Mouse (Mus musculus) limb, embryonic 12.5 days (tissue): ENCODE data around the gene Rap1gap2. TPM values are rescaled to one million over a fixed set of nuclear protein-coding genes. Genes with fewer than 3 reads are reported as not detected.
"Not testable (repeated sequence)": the region's sequence is repeated elsewhere in the genome, so short reads cannot be mapped to it uniquely, and the experiment has no call there.

Experiments used
- ATAC-seq: fragments of 200-750 bp; cut with Nextera tagmentation; 2 replicates; pipeline ENCODE4 v1.8.0; 2017; ENCODE audit warnings: low read depth, moderate TSS enrichment; ENCODE audit not compliant: insufficient number of reproducible peaks, insufficient read depth, low FRiP score, low TSS enrichment
- H3K27ac ChIP-seq: fragments of 300-500 bp; sonication (generic); 2 replicates; pipeline ENCODE4 v1.5.1; 2016; ENCODE audit warnings: mild to moderate bottlenecking, moderate library complexity
- H3K27me3 ChIP-seq: fragments of 300-500 bp; sonication (generic); 2 replicates; pipeline ENCODE4 v1.6.1; 2016; ENCODE audit warnings: mild to moderate bottlenecking, moderate library complexity
- H3K36me3 ChIP-seq: fragments of 300-500 bp; sonication (generic); 2 replicates; pipeline ENCODE4 v1.6.1; 2016; ENCODE audit warnings: mild to moderate bottlenecking, moderate library complexity
- H3K4me1 ChIP-seq: fragments of 300-500 bp; sonication (generic); replicated peaks from 2 replicates; pipeline ENCODE4 v1.6.1; 2016
- H3K4me2 ChIP-seq: fragments of 300-500 bp; sonication (generic); 2 replicates; pipeline ENCODE4 v1.6.1; 2016; ENCODE audit warnings: mild to moderate bottlenecking, moderate library complexity
- H3K4me3 ChIP-seq: fragments of 300-500 bp; sonication (generic); replicated peaks from 2 replicates; pipeline ENCODE4 v1.5.1; 2016; ENCODE audit warnings: mild to moderate bottlenecking
- H3K9ac ChIP-seq: fragments of 300-500 bp; sonication (generic); replicated peaks from 2 replicates; pipeline ENCODE4 v1.6.1; 2016; ENCODE audit warnings: mild to moderate bottlenecking, moderate library complexity
- H3K9me3 ChIP-seq: fragments of 300-500 bp; sonication (generic); 2 replicates; pipeline ENCODE4 v1.6.1; 2016; ENCODE audit warnings: mild to moderate bottlenecking, moderate library complexity
- WGBS: fragments of 180-500 bp; shearing (Covaris S2); methylation state at CpG from one replicate; pipeline ENCODE4 v1.1.7; 2016; 5-methylcytosine and 5-hydroxymethylcytosine counted together
- polyA plus RNA-seq: library from polyadenylated mRNA; unstranded; fragments of >200 nt; fragmentation: Nextera tagmentation; extraction: Ambion mirVana; gene quantifications from 2 replicates; pipeline ENCODE4 v1.2.1, GENCODE M21; 2016

Rap1gap2 gene
- polyA plus RNA-seq, 1 experiment from 2014 or later: 1.1 TPM

DNA sequence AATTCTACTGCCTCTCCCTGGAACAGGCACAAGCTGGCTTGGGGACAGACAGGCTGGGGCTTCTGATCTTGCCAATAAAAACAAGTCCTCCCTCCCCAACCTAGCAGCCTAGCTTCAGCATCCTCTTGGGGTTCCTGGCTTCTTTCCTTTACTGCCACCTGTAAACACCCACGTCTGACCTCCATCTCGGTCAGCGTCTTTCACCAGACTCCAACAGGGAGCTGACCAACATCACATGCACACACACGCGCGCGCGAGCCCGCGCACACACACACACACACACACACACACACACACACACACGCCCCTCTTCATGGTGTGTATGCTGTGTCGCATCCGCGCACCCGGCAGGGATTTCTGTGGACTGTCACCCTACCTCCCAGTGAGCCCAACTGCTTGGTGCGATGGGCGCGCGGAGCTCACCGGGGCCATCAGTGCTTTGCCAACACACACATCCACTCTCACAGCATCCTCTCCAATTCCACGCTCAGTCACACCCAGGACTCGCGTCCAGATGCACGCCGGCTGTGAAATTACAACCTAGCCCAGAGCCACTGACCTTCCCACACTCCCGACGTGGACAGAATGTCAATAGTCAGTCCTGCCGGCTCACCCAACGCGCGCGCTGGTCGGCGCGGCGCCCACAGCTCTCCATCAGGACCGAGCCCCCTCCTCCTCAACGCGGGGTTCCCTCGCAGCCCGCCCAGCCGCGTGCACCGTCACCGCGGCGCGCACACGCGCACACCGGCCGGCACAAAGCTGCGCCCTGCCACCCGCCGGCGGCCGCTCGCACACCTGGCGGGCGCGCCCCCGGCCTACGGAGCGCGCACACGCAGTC lies 21.1 kb downstream of the Rap1gap2 start:
- Histone ChIP-seq H3K4me3 (peak overlapping the region; percentile 46), H3K27ac (no peak overlapping the region), H3K36me3 (no peaks in the 10 kb centered on the region), H3K9me3 (no peaks in the 10 kb centered on the region), H3K27me3 (peaks cover 93% of the 10 kb centered on the region), H3K9ac (0 out of 2 replicates have a peak overlapping the region, but pooled peaks have one; percentile 12), H3K4me1 (peaks cover 9% of the 10 kb centered on the region), H3K4me2 (peak overlapping the region; percentile 77)
- WGBS: 4% methylated on average over 66 of the region's 66 CpGs
- no peak for ATAC-seq

DNA sequence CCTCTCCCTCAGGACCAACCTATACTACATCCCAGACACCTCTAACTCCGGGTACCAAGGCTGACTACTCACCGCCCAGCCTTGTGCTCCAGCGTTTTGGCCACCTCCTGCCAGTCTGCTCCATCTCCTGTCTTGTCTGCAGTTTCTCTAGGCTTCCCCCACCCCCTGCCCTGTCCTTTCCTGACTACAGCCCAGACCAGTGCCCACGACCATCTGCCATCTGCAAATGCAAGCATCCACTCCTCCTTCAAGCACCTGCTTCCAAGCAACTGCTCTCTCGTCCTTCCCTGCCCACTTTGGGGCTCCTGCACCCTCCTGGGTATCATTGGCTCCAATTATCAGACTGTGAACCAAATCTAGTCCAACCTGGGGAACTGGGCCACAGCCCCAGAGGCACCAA lies 24.3 kb downstream of the Rap1gap2 start:
- no peak overlapping the region for H3K27ac ChIP-seq
- no peak overlapping the region for H3K4me2 ChIP-seq
- H3K9me3 ChIP-seq: no peaks in the 10 kb centered on the region
- peaks cover 9% of the 10 kb centered on the region for H3K4me1 ChIP-seq
- no peak overlapping the region for H3K9ac ChIP-seq
- ATAC-seq: no peak
- WGBS: 63% methylated on average over 5 of the region's 5 CpGs
- H3K4me3 ChIP-seq: no peak overlapping the region
- H3K36me3 ChIP-seq: no peaks in the 10 kb centered on the region
- peaks cover 65% of the 10 kb centered on the region for H3K27me3 ChIP-seq

DNA sequence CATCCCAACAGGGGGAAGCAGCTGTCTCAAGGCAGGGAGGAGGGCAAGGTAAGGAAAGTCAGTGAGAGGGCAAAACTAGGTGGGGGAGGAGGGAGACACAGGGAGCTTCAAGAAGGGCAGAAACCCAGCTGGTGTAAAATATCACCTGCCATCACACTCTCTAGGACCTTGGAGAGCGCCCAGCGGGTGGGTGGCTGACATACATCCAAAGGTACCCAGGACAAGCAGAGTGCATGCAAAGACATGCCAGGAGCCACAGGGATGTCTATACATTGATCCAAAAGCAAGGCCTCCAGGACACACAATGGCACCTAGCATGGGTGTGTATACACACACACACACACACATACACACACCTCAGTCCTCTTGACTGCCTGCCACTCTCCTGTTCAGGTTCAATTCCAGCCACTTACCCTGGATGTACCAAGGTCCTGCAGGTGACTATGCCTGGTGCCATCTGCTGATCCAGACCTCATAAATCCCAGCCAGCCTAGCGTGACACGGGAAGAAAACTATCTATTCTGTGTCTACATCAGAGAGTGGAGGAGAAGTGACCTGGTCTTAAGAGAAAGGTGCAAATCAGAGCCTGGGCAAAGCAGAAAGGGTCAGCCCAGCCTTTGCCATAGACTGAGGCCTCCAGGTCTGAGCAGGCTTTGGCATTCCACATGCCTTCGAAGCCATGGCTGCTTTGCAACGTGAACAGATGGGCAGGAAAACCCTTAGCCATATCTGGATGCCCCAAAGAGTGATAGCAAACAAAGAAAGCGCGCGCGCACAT lies 25.6 kb downstream of the Rap1gap2 start:
- no peak overlapping the region for H3K9ac ChIP-seq
- H3K4me3 ChIP-seq: no peak overlapping the region
- H3K4me1 ChIP-seq: peaks cover 7% of the 10 kb centered on the region
- no peak overlapping the region for H3K4me2 ChIP-seq
- H3K9me3 ChIP-seq: no peaks in the 10 kb centered on the region
- H3K27ac ChIP-seq: no peak overlapping the region
- H3K36me3 ChIP-seq: no peaks in the 10 kb centered on the region
- ATAC-seq: no peak
- 66% methylated on average over 10 of the region's 10 CpGs for WGBS
- peaks cover 52% of the 10 kb centered on the region for H3K27me3 ChIP-seq

DNA sequence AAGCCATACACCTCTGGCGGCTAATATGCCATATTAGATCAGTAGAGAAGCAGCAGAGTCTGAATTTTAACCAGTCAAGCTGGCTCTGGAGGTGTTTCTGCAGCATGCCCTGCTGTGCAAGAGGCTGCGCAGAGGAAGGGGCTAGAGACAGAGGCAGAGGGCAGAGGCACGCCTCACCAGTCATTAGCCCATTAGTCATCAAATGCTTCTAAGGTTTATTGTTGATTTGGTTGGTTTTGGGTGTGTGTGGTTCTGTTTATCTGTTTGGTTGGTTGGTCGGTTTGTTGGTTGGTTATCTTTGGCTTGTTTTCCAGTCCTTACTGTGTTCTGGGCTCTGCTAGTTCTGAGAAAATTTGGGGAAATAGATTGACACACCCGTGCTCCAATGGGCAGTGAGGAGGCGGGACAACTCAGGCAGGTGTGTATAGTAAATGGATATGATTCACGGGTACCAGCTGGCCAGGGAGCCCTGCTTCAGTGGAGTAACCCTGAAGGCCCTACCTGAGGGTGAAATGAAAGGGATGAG lies 26.8 kb downstream of the Rap1gap2 start:
- H3K27me3 ChIP-seq: peaks cover 39% of the 10 kb centered on the region
- H3K27ac ChIP-seq: no peak overlapping the region
- ATAC-seq: no peak
- no peaks in the 10 kb centered on the region for H3K36me3 ChIP-seq
- 73% methylated on average over 7 of the region's 7 CpGs for WGBS
- no peak overlapping the region for H3K4me3 ChIP-seq
- no peaks in the 10 kb centered on the region; the same call in 1 of the 2 replicates for H3K4me1 ChIP-seq
- H3K4me2 ChIP-seq: no peak overlapping the region
- H3K9ac ChIP-seq: no peak overlapping the region
- H3K9me3 ChIP-seq: no peaks in the 10 kb centered on the region

DNA sequence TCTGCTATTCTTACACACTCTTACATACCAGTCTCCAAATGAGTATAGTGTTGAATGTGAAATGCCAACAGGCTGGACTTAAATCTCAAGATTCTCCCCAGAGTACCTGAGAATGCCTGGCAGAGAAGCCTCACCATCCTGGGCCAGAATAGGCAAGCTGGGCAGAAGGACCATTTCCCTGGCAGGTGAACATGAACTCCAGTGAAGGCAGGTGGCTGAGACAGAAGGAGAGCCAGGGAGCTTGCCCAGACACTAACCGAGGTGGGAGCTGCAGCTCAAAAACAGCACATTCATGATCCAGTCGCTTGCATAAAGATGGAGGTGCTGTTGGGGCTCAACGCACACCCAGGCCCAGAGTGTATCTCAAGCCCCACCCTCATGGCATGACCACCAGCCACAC lies 28.3 kb downstream of the Rap1gap2 start:
- Histone ChIP-seq H3K4me1 (no peaks in the 10 kb centered on the region; the same call in 1 of the 2 replicates), H3K27me3 (peaks cover 25% of the 10 kb centered on the region), H3K36me3 (no peaks in the 10 kb centered on the region), H3K27ac (no peak overlapping the region), H3K9ac (no peak overlapping the region), H3K4me2 (no peak overlapping the region), H3K9me3 (no peaks in the 10 kb centered on the region), H3K4me3 (no peak overlapping the region)
- ATAC-seq: no peak
- 76% methylated on average over 3 of the region's 3 CpGs for WGBS

DNA sequence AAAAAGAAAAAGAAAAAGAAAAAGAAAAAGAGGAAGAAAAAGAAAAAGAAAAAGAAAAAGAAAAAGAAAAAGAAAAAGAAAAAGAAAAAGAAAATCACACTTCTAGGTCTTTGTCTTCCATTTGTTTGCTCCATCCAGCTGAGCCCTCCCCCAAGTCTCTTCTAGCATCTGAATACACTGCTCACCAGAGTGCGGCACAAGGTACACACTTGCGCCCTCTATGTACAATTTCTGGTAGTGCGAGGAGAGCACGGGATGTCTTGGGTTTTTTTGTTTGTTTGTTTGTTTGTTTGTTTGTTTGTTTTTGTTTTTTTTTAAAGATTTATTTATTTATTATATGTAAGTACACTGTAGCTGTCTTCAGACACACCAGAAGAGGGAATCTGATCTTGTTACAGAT lies 29.4 kb downstream of the Rap1gap2 start:
- H3K9ac ChIP-seq, H3K27ac ChIP-seq, H3K4me2 ChIP-seq, H3K4me1 ChIP-seq, H3K36me3 ChIP-seq, ATAC-seq, H3K9me3 ChIP-seq, H3K4me3 ChIP-seq: not testable (repeated sequence)
- WGBS: 52% methylated on average over 4 of the region's 4 CpGs
- H3K27me3 ChIP-seq: peaks cover 19% of the 10 kb centered on the region

DNA sequence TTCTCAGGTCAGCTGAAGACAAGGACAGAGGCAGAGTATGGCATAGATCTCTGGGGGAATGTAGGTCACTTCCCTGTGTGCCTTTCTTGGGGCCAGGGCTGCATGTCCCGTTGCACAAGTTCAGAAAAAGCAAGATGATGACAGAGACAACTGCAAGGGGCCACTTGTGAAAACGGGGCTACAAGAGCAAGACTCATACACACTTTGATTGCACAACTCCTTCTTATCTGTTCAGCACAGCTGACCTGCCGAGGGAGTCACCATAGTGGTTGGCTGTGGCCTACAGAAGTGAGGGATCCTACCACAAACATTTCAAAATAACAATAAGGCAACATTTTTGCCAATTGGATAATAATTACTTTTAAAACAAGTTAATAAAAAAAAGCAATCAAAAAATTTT lies 33.6 kb downstream of the Rap1gap2 start:
- Histone ChIP-seq H3K36me3 (no peaks in the 10 kb centered on the region), H3K4me3 (no peak overlapping the region), H3K27me3 (peaks cover 4% of the 10 kb centered on the region; the same call in 1 of the 2 replicates), H3K4me2 (no peak overlapping the region), H3K4me1 (no peaks in the 10 kb centered on the region), H3K9ac (no peak overlapping the region), H3K27ac (no peak overlapping the region), H3K9me3 (no peaks in the 10 kb centered on the region)
- WGBS: 72% methylated on average over 3 of the region's 3 CpGs
- ATAC-seq: no peak

DNA sequence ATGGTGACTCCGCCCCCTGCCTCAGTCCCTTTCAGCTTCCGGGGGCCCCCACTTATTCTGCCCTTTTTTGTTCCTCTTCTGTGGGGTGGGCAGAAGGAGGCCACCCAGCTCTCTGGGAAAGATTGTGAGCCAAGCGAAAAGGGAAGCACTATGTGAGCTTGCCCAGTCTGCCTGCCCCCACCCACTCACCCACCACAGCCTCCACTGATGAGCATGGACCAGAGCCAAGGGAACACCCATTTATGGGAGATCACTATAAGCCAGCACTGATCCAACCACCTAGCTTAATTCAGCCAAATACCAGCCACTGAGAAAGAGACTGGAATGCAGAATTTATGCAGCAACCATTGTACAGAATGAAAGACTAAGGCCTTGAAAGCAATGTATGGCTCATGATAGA lies 34.8 kb downstream of the Rap1gap2 start:
- Histone ChIP-seq H3K27me3 (peaks cover 4% of the 10 kb centered on the region; the same call in 1 of the 2 replicates), H3K4me3 (no peak overlapping the region), H3K27ac (no peak overlapping the region), H3K9me3 (no peaks in the 10 kb centered on the region), H3K36me3 (no peaks in the 10 kb centered on the region), H3K4me1 (no peaks in the 10 kb centered on the region), H3K9ac (no peak overlapping the region), H3K4me2 (no peak overlapping the region)
- WGBS: 81% methylated on average over 3 of the region's 3 CpGs
- no peak for ATAC-seq

DNA sequence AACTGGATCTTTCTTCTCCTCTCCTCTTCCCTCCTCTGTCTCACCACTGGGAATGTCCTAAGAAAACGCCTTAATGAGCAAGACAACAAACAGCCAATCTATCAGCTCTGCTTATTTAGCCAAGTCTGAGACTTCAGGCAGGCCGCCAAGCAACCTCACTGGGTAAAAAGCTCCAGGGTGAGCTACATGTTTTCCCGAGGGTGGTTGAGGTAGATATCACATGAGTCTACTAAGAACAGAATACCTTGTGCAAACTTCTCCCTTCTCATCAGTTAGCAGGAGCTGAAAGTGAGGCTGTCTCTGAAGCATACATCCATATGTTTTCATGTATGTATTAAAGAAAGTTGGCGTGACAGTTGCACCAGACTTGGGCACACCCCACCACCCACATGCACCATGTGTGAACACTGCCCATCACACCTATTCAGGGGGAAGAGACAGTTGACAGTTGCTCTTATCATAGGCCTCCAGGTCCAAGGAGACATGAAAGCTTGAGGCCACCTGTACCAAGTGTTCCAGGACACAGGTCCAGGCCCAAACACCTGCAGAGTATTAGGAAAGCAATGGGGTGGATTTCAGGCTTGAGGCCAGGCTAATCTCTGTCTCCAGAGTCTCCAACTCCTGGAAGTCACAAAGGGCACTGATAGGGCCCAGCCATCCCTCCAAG lies 35.8 kb downstream of the Rap1gap2 start:
- H3K27ac ChIP-seq: no peak overlapping the region
- no peak overlapping the region for H3K4me3 ChIP-seq
- 79% methylated on average over 4 of the region's 4 CpGs for WGBS

DNA sequence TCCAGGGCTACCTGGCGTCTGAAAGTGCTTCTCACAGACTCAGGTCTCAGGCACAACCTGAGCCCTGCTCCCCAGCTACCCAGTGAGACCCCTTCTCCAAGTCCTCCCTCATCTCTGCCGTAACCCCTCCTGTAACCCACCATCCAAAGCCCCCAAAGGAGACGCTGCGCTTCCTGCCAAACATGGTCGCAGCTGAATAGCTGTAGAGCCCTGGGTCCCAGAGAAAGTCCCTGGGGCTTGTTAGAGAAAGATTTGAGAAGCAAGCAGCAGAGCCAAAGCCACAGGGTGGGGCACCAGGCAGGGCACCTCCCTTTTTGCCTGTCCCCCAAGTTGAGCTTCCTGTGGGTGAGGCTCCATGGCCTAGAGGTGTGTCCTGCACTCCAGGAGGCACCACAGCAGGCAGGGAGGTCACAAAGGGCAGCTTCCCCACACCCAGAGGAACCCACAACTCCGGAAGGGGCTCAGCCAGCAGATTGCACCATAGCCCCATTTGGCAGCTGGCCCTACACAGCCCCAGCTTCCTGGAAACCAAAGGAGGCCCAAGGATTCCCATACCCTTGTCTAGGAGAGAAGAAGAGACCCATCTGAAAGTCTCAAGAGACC lies 38.2 kb downstream of the Rap1gap2 start:
- Histone ChIP-seq H3K4me3 (no peak overlapping the region), H3K4me1 (no peaks in the 10 kb centered on the region), H3K27ac (no peak overlapping the region), H3K4me2 (no peak overlapping the region), H3K36me3 (no peaks in the 10 kb centered on the region), H3K9me3 (no peaks in the 10 kb centered on the region), H3K27me3 (peaks cover 4% of the 10 kb centered on the region; the same call in 1 of the 2 replicates), H3K9ac (no peak overlapping the region)
- ATAC-seq: no peak
- WGBS: 66% methylated on average over 6 of the region's 6 CpGs

More for the DNA sequence above, 35.8 kb downstream of the Rap1gap2 start:
- Histone ChIP-seq H3K4me1 (no peaks in the 10 kb centered on the region), H3K27me3 (peaks cover 4% of the 10 kb centered on the region; the same call in 1 of the 2 replicates), H3K4me2 (no peak overlapping the region), H3K9me3 (no peaks in the 10 kb centered on the region), H3K9ac (no peak overlapping the region), H3K36me3 (no peaks in the 10 kb centered on the region)
- ATAC-seq: no peak
